Mouse (Mus musculus): ENCODE results near the gene Wdr82.

Wdr82 gene

GRCm38 (mm10) chr9:106225469-106226150 is 54.9 kb downstream of the Wdr82 start:
- no peak for DNase-seq (ENCODE audit: low spot score in 2 of 2)

GRCm38 (mm10) chr9:106226151-106226682 is 55.5 kb downstream of the Wdr82 start:
- DNase-seq (ENCODE audit: low spot score in 2 of 2): peak; percentile 44 to 67

GRCm38 (mm10) chr9:106227790-106228429 is 57.2 kb downstream of the Wdr82 start:
- DNase-seq (ENCODE audit: low spot score in 2 of 2): no peak

GRCm38 (mm10) chr9:106230051-106230733 is 59.5 kb downstream of the Wdr82 start:
- no peak for DNase-seq (ENCODE audit: low spot score in 2 of 2)

GRCm38 (mm10) chr9:106230734-106231106 is 60.0 kb downstream of the Wdr82 start:
- no peak for DNase-seq (ENCODE audit: low spot score in 2 of 2)

GRCm38 (mm10) chr9:106231220-106231619 is 60.5 kb downstream of the Wdr82 start:
- no peak for DNase-seq (ENCODE audit: low spot score in 2 of 2)

- DNase-seq (ENCODE audit: low spot score in 2 of 2): no peak
Observed at GRCm38 (mm10) chr9:106231816-106232215, 61.1 kb downstream of the Wdr82 start.

- DNase-seq (ENCODE audit: low spot score in 2 of 2): no peak
Observed at GRCm38 (mm10) chr9:106232956-106233355, 62.2 kb downstream of the Wdr82 start.

- no peak for DNase-seq (ENCODE audit: low spot score in 2 of 2)
Observed at GRCm38 (mm10) chr9:106233953-106234352, 63.2 kb downstream of the Wdr82 start.

- DNase-seq (ENCODE audit: low spot score in 2 of 2): no peak
Observed at GRCm38 (mm10) chr9:106235194-106235830, 64.6 kb downstream of the Wdr82 start.

GRCm38 (mm10) chr9:106236156-106236817 is 65.6 kb downstream of the Wdr82 start:
- no peak for DNase-seq (ENCODE audit: low spot score in 2 of 2)

GRCm38 (mm10) chr9:106236818-106237211 is 66.1 kb downstream of the Wdr82 start:
- DNase-seq (ENCODE audit: low spot score in 2 of 2): no peak

GRCm38 (mm10) chr9:106237401-106237800 is 66.7 kb downstream of the Wdr82 start:
- no peak for DNase-seq (ENCODE audit: low spot score in 2 of 2)

- no peak for DNase-seq (ENCODE audit: low spot score in 2 of 2)
Observed at GRCm38 (mm10) chr9:106237878-106238277, 67.2 kb downstream of the Wdr82 start.
